Mouse (Mus musculus) ovary, postnatal 14 days (tissue): ENCODE data around the gene Lrfn4.
"Not testable (repeated sequence)": the region's sequence is repeated elsewhere in the genome, so short reads cannot be mapped to it uniquely, and the experiment has no call there.

Experiments
- DNase-seq: peaks from one replicate; pipeline ENCODE4 v3.0.0; 2022; ENCODE audit warnings: low spot score

The Lrfn4 gene

DNA sequence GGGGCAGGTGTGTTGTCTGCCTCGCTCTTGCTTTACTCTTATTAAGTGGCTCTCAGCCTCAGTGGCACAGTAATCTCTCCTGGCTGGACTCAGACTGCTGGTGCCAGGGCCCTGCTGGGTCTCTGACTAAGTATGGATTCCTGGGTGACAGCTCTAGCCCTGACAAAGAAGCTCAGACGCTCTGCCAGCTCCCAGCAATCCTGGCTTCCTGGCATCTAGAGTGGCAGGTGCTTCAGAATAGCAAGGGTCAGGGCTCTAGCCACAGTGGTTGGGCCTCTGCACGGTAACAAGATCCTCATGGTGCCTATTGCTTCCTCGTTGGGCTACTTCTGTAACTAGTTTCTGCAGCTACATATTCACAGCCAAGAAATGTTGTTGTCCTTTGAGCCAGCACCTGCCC, 5.4 kb downstream of the Lrfn4 start:
- no peak for DNase-seq

DNA sequence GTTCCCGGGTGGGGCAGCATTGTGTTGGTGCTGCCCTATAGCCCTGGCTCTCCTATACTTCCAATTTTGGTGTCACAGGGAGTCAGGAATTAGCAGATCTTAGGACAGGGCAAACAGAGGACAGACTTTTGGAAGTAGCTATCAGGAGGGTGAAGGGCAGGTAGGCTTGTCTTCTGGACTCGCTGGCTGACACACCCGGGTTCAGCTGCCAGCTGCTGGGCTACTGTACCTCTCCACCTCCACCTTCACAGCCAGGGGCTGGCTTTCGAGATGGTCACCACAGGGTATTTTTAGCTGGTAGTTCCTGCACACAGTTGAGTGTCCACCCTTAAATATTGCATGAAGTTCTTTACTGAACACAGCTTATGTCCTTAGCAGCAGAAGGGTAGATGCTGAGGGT, 7.0 kb downstream of the Lrfn4 start:
- DNase-seq: no peak

DNA sequence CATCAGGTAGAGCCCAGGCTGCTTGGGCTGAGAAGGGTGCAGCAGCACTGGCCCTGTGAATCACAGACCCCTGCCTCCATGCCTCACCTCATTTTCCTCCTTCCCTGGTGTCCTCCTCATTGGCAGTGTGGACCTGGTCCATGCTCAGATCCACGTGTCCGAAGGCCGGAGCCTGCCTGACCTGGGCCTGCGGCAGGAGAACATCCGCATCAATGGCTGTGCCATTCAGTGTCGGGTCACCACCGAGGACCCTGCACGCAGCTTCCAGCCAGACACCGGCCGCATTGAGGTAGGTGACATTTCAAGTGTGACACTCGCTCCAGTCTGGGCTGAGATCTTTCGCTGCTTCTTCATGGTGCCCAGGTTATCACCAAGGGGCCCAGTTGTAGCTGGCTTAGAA, 8.1 kb downstream of the Lrfn4 start:
- no peak for DNase-seq

DNA sequence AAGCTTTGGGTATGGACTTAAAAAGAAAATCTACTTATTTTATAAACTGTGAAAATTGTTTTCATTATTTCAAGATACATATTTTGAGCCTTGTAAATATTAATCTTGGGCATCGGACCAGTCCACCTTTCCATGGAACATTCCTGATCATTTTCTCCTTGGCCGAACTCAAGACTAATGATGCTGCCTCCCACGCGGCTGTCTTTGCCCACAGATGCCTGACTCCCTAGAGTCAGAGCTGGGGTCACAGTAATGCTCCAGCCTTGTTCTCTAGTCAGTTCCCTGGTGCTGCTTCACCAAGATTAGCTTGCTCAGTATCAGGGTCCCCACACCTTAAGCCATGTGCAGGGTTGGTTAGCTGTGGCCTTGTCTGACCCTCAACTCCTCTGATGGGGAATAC, 9.8 kb downstream of the Lrfn4 start:
- no peak for DNase-seq

DNA sequence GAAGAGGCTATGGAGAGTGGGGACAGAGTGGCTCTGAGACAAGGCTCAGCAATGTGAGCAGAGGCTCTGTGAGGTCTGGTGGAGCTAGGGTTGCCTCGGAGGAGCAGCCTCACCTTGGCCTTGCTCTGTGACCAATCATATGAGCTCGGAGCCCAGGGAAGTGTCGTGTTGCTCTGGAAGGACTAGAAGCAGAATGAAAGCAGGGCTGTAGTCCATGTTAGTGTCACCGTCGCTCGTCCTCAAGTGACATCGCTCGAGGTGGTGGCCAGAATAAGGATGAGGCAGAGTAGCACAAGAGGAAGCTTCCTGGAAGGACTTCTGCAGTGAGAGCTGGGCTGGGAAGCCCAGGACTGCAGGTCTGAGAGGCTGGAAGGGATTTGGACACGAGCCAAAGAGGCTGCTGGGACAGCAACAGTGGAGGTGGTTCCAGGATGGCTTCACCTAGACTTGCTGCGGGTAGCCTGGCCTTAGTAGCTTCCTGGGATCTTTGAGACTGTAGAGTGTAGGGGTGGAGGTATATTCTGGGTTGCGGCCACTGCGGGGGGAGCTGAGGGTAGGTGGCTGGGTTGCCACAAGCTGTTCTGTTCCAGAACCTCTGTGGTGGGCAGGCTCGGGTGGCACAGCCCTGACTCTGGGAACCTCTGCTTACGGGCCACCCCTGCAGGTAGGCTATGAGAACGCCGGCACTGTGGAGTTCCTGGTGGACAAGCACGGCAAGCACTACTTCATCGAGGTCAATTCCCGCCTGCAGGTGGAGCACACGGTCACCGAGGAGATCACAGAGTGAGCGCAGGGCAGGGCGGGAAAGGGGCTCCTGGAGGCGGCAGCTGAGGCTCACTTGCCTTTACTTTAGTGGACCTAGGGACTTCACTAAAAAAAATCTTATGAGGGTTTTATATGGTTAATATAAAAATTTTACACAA, 11.4 kb downstream of the Lrfn4 start:
- no peak for DNase-seq

DNA sequence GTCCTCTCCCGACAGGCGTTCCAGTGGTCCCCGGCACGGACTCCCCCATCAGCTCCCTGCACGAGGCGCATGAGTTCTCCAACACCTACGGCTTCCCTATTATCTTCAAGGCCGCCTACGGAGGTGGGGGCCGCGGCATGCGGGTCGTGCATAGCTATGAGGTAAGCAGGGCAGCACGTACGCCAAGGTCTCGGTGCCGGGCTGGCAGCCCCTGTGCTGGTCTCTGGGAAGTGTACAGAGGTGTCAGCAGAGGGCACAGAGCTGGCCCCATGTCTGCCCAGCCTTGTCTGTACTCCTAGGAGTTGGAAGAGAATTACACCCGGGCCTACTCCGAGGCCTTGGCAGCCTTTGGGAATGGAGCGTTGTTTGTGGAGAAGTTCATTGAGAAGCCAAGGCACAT, 13.0 kb downstream of the Lrfn4 start:
- no peak for DNase-seq

DNA sequence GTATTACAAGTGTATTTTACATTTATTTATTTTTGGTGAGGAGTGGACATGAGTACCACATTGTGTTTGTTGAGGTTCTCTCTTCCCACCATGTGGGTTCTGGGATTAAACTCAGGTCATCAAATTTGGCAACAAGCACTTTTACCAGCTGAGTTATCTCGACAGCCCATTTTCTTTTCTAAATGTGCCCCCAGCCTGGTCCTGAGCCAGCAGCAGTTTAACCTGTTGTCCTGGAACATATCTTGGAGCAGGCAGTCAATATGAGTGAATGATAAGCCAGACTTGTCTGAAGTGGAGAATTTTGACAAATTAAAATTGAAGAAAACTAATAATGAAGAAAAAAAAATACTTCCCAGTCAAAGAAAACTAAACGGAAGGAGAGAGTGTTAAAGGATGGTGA, 19.4 kb downstream of the Lrfn4 start:
- no peak for DNase-seq

DNA sequence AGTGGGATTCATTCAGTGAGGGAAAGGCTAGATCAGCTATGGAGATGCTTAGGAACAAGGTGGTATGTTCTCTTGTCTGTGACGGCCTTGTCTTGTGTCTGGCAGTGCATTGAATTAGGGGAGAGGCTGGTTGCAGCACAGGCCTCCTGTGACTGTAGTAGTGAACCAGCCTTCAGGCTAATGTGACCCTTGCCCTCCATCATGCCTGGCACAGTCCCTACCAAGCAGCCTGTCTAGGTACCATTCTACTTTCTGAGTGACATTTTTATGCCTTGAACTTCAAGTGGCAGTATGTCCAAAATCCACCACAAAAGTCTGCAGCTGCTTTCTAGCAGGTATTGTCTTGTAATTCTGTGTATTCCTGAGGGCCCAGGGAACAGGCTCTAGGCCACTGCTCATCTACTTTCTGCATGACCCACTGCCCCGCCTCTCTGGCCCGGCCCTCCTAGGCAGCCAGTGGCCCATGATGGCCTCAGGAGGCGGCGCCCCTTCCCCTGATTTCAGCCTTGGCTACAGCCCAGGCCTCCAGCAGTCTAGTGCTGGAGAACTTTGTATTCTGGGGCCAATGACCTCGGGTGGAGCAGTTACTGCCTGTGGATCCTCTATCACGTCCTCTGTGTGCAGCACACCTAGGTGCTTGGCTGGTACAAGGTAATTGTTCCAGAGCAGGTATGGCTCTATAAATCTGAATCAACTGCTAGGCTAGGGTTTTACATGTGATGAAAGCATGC, 21.5 kb downstream of the Lrfn4 start:
- no peak for DNase-seq

DNA sequence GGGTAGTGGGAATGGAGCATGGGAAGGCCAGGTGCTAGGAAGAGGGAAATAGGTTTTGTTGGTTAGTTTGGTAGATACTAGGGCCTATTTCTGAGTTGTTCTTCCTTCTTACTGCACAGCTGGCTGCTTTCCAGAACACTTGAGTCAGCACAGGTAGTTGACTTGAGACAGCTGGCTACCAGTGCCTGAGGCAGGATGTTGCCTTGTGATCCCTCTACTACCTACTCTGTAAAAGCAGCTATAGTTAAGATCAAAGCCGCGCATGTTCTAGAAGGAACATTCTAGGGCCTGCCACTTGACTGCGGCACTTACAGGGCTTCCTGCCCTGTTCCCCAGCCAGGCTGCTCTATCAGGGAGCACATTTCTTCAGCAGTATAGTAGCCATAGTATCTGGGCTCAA, 25.4 kb downstream of the Lrfn4 start:
- DNase-seq: no peak

DNA sequence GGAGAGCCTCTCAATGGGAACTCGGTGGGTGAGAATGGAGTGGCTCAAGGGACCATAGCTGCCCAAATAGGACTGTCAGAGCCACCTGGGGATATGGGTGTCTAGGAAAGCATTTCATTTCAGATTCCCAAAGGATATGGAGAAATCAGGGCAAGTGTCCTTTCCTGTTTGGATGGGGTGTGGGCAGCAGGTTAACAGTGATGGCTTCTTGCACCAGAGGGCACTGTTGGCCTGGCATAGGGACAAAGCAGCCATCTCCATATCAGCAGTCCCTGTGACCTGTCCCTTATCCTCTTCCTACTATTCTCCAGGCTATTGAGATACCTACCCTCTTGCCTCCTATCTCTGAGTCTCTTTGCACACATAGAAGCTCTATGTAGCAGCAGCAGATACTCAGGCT, 26.4 kb downstream of the Lrfn4 start:
- no peak for DNase-seq

DNA sequence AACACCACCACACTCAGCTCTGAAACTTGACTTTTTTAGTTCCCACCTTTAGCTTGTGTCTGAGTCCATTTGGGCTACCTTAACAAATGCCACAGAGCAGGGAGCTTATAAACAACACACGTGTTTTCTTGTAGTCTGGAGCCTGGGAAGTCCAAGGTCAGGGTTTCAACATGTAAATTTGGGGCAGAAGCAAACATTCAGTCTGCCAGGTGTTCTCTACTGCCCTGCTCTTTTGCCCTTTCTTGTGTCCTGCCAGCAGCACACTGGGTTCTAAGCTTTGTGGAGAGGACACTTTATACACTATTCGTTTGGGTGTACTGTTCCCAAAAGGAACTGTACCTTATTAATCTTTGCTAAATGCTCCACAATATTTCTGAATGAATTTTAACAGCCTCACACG, 27.0 kb downstream of the Lrfn4 start:
- no peak for DNase-seq

DNA sequence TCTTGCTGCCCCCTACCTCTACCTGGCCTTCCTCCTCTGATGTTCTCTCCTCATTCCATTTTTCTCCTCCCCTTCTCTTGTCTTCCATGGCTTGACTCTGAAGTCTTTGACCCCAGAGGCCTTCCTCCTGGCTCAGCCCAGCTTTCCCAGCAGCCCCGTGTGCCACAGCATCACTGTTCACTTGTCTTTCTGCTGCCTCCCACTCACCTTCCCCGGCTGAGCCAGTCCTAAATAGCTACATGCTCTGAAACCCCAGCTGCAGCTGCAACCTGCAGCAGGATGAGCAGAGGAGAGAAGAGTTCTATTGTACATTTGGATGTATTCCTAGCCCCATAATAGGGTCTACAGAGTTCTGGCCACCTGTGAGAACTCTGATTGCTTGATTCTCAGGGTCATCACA, 28.0 kb downstream of the Lrfn4 start:
- DNase-seq: no peak

DNA sequence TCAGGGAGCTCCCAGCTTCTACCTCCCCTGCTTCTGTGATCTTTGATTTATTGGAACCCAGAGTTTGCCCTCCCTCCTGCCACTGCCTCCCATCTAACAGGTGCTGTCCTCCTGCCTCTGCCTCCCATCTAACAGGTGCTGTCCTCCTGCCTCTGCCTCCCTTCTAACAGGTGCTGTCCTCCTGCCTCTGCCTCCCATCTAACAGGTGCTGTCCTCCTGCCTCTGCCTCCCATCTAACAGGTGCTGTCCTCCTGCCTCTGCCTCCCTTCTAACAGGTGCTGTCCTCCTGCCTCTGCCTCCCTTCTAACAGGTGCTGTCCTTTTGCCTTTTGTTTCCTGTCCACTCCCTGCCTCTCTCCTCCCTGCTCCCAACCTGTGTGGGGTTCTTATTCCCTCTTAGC, 28.7 kb downstream of the Lrfn4 start:
- not testable (repeated sequence) for DNase-seq

DNA sequence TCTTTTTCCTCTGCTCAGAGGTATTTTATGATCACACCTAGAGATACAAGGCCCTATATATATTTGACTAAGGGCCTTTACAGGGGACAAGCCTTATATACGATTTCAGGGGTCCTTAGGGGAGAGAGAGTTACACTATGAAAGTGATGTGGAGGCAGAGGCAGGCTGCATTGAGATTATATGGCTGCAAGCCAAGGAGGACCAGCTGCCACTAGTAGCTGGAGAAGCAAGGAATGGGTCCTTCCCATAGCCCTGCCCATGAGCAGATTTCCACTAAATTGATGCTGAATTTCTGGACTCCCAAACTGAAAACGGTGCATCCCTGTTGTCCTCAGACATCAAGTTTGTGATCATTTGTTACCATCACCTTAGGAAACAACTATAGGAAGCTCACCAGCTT, 31.6 kb downstream of the Lrfn4 start:
- DNase-seq: no peak

DNA sequence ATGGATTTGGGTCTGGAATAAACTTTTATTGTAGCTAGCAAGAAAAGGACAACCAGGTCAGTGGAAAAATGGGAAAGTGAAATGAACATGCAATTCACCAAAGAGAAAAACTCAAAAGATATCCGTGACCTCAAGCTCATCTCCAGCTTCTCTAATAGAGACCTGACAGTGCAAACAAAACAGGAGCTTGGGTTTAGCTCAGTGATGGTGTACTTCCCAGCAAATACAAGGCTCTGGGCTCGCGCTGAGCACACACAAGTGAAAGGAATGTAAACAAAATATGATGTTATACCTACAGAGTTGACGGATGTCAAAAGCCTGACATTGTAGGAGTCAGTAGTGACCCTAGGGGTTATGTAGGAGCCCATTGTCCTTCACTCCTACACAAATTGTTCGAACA, 36.2 kb downstream of the Lrfn4 start:
- DNase-seq: no peak

DNA sequence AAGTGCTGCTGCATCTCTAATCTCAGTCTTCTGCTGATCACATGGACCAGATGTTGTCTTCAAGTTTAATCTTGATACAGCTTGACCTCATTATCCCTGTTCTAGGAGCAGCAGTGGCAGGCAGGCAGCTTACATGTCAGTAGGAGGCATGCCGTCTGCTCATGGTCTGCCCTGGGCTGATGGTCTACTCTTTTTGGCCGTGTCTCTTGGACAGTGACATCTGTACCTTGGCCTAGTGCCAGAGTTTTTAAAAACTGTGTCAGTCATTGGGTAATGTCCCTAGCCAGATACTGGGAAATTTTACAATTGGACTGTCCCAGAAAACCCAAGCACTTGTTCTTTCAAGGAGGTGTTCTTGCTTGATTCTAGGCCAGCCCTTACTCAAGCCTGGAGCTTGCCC, 36.7 kb downstream of the Lrfn4 start:
- no peak for DNase-seq

DNA sequence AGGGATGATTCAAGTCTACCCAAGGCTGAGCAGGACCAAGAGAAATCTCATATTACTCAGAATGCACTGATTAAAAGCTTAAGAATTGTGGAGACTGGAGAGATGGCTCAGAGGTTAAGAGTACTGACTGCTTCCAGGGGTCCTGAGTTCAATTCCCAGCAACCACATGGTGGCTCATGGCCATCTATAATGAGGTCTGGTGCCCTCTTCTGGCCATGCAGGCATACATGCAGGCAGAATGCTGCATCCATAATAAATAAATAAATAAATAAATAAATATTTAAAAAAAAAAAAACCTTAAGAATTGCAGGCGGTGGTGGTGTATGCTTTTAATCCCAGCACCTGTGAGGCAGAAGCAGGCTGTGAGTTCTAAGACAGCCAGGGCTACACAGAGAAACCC, 42.2 kb downstream of the Lrfn4 start:
- no peak for DNase-seq

DNA sequence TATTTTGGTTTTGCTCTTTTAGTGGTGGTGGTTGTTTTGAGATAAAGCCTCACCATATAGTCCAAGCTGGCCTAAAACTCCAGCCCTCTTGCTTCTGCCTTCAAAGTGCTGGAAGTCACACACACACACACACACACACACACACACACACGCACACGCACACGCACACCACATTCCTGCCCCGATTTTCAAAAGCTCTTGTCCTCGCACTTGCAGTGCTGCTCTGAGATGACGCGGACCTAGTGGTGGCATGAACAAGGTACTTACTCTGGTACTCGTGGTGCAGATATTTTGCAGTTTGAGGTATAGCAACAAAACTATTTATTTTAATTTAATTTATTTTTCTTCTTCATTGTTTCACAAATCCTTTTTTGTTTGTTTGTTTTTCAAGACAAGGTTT, 43.0 kb downstream of the Lrfn4 start:
- DNase-seq: no peak

DNA sequence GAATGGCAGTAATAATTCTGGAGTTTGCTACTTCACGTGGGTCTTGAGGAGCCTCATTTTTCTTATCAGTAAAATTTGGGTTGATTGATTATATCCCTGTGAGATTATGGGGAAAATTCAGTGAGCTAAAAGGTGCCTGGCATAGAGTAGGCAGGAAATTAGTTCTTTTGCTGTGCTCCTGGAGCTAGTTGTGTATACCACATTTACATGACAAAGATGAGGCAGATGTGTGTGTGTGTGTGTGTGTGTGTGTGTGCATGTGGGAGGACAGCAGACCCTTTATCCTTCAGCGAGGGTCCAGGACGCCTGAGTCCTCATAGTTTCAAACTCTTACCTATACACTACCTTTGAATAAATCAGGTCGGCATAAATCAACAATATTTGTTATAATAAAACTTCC, 43.4 kb downstream of the Lrfn4 start:
- no peak for DNase-seq

DNA sequence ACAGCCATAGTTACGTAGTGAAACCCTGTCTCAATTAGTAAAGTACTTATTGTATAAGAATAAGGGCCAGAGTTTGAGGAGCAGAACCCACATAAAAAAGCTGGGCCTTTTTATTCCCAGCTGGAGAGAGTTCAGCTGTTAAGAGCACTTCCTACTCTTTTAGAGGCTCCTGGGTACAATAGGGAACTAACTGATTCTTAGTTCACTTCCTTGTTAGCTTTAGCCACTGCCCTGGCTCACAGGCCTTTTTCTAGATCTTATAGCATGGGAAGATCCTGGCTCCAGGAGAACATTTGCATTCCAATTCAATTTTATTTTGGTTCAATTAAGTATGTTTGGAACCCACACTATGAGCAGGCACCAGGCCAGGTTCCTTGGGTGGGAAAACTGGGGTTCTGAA, 43.8 kb downstream of the Lrfn4 start:
- DNase-seq: no peak

DNA sequence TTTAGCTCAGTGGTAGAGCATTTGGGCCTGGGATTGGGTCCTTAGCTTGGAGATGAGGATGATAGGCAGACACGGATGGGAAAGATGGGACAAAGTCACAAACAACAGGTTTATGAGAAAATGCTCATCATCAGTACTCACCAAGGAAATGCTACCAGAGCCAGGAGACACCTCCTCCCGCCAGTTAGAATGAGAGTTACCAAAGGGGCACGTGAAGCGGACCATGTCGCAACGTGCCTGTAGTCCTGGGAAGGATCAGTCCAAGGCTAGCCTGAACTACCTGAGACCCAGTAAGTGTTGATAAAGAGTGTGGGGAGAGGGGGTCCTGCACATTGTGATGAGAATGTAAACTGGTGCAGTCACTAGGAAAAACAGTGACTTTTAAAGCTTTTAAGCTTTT, 44.7 kb downstream of the Lrfn4 start:
- DNase-seq: no peak

DNA sequence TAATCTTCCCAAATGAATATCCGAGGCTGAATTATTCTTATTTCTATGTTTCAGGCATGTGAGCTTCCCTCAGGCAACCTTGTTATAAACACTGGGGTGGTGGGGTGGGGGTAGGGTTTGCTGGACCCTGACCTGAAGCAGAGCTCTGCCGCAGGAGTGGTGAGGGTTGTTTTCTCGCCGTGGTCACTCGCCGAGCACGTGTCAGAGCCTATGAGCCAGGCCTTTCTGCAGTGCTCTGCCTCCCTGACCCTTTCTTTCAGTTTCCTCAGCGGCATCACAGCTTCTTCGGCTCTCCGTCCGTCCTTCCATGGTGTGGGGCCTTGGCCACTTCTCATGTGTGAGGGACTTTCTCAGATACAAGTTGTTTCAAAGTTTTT, 45.2 kb downstream of the Lrfn4 start:
- DNase-seq: no peak

DNA sequence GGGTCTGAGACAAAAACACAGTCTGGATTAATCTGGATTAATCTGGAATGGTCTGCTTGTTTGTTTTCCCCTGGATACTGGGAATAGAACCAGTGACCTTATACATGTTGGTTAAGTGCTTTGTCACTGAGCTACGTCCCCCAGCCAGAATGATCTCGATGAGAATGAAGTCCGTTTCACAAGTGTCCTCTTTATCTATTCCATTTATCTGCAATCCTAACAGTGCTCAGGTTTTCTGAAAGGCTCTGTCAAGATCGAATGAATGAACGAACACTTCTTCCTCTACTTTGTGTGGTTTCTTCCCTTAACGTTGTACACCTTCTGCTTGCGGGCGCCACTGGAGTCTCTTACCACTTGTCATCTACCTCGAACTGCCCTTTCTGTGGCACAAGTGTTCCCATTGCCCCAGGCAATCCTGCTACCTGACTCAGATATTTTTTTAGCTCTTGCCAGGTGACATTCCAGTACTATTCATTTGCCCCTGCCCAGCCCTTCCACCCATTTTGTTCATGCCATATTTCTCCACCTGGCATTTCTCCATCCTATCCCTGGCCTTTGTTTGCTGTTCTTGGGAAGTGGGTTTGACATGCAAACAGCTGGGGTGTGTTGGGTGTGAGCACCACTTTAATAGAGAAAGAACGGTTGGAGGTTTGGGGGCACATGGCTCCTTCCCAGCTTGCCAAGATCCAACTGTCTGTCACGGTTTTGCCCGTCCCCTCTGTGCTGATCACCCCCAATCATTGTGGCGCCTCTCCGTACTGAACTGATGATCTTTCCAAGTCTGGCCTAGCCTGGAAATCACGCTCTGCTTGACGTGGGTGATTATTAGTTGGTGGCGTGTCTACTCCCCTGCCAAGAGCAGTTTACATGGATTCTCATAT, 45.9 kb downstream of the Lrfn4 start:
- no peak for DNase-seq
